In genomic region chr17:26366792-26367191, GRCm38 (mm10) we compare ENCODE assay signal across 14 mouse cellular contexts. TPM values are rescaled to one million over a fixed set of nuclear protein-coding genes. Genes with fewer than 3 reads are reported as not detected.
"Had no signal": no experiment of that assay in that cellular context is flagged by ENCODE, and none has a peak within 500 bp of the region (broad histone marks: within the 10 kb centered on the region; RNA-seq: fewer than 3 reads in every experiment).

No protein-coding gene starts in this region.

- H3K4me3 ChIP-seq: limb, embryonic 12.5 days; liver, embryonic 13.5 days; lung, embryonic 15.5 days; megakaryocyte, embryonic 14.5 days; midbrain, embryonic 15.5 days; neural tube, embryonic 12.5 days had no signal

- H3K36me3 ChIP-seq: limb, embryonic 12.5 days; liver, embryonic 13.5 days; lung, embryonic 15.5 days; midbrain, embryonic 15.5 days; neural tube, embryonic 12.5 days had no signal

- H3K27ac ChIP-seq: limb, embryonic 12.5 days; liver, embryonic 13.5 days; lung, embryonic 15.5 days; macrophage; midbrain, embryonic 15.5 days; neural tube, embryonic 12.5 days had no signal

- H3K9me3 ChIP-seq: limb, embryonic 12.5 days; liver, embryonic 13.5 days; lung, embryonic 15.5 days; megakaryocyte, embryonic 14.5 days; midbrain, embryonic 15.5 days; neural tube, embryonic 12.5 days had no signal

- H3K4me2 ChIP-seq: limb, embryonic 12.5 days; liver, embryonic 13.5 days; lung, embryonic 15.5 days; midbrain, embryonic 11.5 days; midbrain, embryonic 15.5 days; neural tube, embryonic 12.5 days had no signal

- H3K27me3 ChIP-seq: lung, embryonic 15.5 days; midbrain, embryonic 15.5 days; neural tube, embryonic 12.5 days had no signal

- H3K9ac ChIP-seq: limb, embryonic 12.5 days; liver, embryonic 13.5 days; liver, postnatal 0 days; lung, embryonic 15.5 days; midbrain, embryonic 15.5 days; neural tube, embryonic 12.5 days had no signal

- DNase-seq: kidney, adult 11 months; kidney, postnatal 14 days; liver; liver, embryonic 13.5 days; liver, postnatal 0 days; lung, postnatal 14 days had no signal

- ATAC-seq: liver, postnatal 0 days; midbrain, embryonic 15.5 days had no signal

RNA-seq across cellular contexts. Expression of gene Neurl1b, which starts 47.8 kb away (rescaled TPM):
- total RNA-seq: monocyte, adult 5-6 weeks had no signal
